Mouse (Mus musculus) heart, postnatal 36 days (tissue): Measurements from ENCODE around the gene Vmn1r3. TPM values are rescaled to one million over a fixed set of nuclear protein-coding genes. Genes with fewer than 3 reads are reported as not detected.
"Not testable (repeated sequence)": the region's sequence is repeated elsewhere in the genome, so short reads cannot be mapped to it uniquely, and the experiment has no call there.

ENCODE experiments used
- DNase-seq, 2 experiments: peaks; one replicate each; pipeline ENCODE4 v3.0.0; 2021 to 2022
- intact Hi-C: fragments of 180-260 bp; cut with DNase I; formaldehyde crosslinking; loops from one replicate; pipeline ENCODE4 v1.15.1; 2025
- total RNA-seq, 2 experiments: library from RNA; stranded (reverse); gene quantifications; 2 replicates each; pipeline ENCODE4 v1.2.3; 2021

Gene Vmn1r3
- total RNA-seq, 2 experiments from 2014 or later: not detected

DNA sequence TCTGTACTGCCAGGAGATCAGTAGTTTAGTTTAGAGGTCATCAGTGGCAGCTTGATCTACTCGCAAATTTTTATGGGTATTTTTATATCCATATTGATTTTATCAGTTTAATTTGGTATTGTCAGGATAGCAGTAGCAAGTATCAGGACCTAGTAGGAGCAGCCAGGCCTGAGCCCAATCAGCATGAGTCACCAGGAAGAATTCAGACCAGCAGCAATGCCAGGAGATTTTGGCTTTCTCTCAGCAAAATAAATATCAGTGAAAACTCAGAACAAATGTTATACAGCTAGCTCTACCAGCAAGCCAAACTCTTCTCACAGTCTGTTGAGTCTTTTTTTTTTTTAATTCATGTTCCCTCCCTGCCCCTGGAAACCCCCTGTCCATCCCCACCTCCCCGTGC lies 31.8 kb downstream of the Vmn1r3 start:
- DNase-seq, intact Hi-C loops: not testable (repeated sequence)

DNA sequence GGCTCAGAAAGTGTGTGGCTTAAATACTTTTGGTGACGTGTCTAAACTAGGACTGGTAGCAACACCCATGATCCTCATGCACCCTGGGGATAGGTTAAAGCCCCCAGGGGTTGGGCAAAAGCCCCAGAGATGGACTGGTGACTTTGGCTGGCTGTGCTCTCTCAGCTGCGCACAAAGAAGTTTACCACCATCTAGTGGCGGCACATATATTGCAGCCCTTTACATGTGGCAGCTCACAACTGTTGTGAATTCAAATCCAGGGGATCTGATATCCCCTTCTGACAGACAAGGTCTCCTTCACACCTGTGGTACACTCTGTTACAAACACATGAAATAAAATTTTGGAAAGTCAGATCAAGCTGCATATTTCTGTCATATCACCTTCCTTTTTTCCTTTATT lies 37.2 kb downstream of the Vmn1r3 start:
- DNase-seq, intact Hi-C loops: not testable (repeated sequence)

Other genes with a start within 250 kb of the Vmn1r3 start
- not detected for gene Vmn1r2, start 18.0 kb downstream of the Vmn1r3 start, total RNA-seq